Mouse (Mus musculus) heart, postnatal 0 days (tissue): ENCODE measurements around the gene Gstm2. TPM values are rescaled to one million over a fixed set of nuclear protein-coding genes. Genes with fewer than 3 reads are reported as not detected.
"Not testable (repeated sequence)": the region's sequence is repeated elsewhere in the genome, so short reads cannot be mapped to it uniquely, and the experiment has no call there.

Experiments
- ATAC-seq: fragments of 200-750 bp; cut with Nextera tagmentation; 2 replicates; pipeline ENCODE4 v1.8.0; 2017; ENCODE audit warnings: low read depth, moderate number of reproducible peaks, moderate library complexity; ENCODE audit not compliant: insufficient read depth
- DNase-seq: peaks from one replicate; pipeline ENCODE4 v3.0.0-alpha.2; 2016; ENCODE audit warnings: low spot score
- H3K27ac ChIP-seq: fragments of 300-500 bp; sonication (generic); 2 replicates; pipeline ENCODE4 v1.5.1; 2014; ENCODE audit warnings: low read depth, mild to moderate bottlenecking
- H3K27me3 ChIP-seq: fragments of 300-500 bp; sonication (generic); 2 replicates; pipeline ENCODE4 v1.6.1; 2014; ENCODE audit warnings: low read length, mixed read lengths; ENCODE audit not compliant: control insufficient read depth, insufficient read depth
- H3K36me3 ChIP-seq: fragments of 300-500 bp; sonication (generic); replicated peaks from 2 replicates; pipeline ENCODE4 v1.6.1; 2014; ENCODE audit warnings: low read length, mixed read lengths; ENCODE audit not compliant: control insufficient read depth, insufficient read depth
- H3K4me1 ChIP-seq: fragments of 300-500 bp; sonication (generic); 2 replicates; pipeline ENCODE4 v1.6.1; 2014; ENCODE audit warnings: antibody characterized with exemption; ENCODE audit not compliant: control insufficient read depth, insufficient read depth
- H3K4me2 ChIP-seq: fragments of 300-500 bp; sonication (generic); 2 replicates; pipeline ENCODE4 v1.6.1; 2014; ENCODE audit warnings: low read depth, mild to moderate bottlenecking, low read length, moderate library complexity
- H3K4me3 ChIP-seq: fragments of 300-500 bp; sonication (generic); 2 replicates; pipeline ENCODE4 v1.5.1; 2014; ENCODE audit warnings: low read depth, low read length
- H3K9ac ChIP-seq: fragments of 300-500 bp; sonication (generic); replicated peaks from 2 replicates; pipeline ENCODE4 v1.6.1; 2014; ENCODE audit warnings: low read depth, low read length, mixed read lengths
- H3K9me3 ChIP-seq: fragments of 300-500 bp; sonication (generic); replicated peaks from 2 replicates; pipeline ENCODE4 v1.6.1; 2016; ENCODE audit warnings: low read length; ENCODE audit not compliant: control insufficient read depth
- CTCF ChIP-seq: IDR thresholded peaks from 2 replicates; pipeline ENCODE4 v1.5.1; 2016; ENCODE audit warnings: antibody characterized with exemption, control low read depth, low read depth
- EP300 ChIP-seq: IDR thresholded peaks from 2 replicates; pipeline ENCODE4 v1.6.1; 2016; ENCODE audit warnings: antibody characterized with exemption, low read depth
- WGBS: fragments of 180-500 bp; shearing (Covaris S2); extraction: QIAGEN DNeasy Blood & Tissue Kit; methylation state at CpG from one replicate; pipeline ENCODE4 v1.1.7; 2014; 5-methylcytosine and 5-hydroxymethylcytosine counted together
- polyA plus RNA-seq: library from polyadenylated mRNA; unstranded; fragments of >200 nt; fragmentation: Nextera tagmentation; extraction: Ambion mirVana; gene quantifications from 2 replicates; pipeline ENCODE4 v1.2.1, GENCODE M21; 2015
- total RNA-seq: library from RNA; depleted of rRNA; stranded (reverse); fragments of >200 nt; gene quantifications from 2 replicates; pipeline ENCODE4 v1.2.3, GENCODE M21; 2014; ENCODE audit warnings: low replicate concordance

Gene Gstm2
- total and polyA plus RNA-seq, 2 experiments from 2014 or later, result 69.6 to 97.9 TPM

DNA sequence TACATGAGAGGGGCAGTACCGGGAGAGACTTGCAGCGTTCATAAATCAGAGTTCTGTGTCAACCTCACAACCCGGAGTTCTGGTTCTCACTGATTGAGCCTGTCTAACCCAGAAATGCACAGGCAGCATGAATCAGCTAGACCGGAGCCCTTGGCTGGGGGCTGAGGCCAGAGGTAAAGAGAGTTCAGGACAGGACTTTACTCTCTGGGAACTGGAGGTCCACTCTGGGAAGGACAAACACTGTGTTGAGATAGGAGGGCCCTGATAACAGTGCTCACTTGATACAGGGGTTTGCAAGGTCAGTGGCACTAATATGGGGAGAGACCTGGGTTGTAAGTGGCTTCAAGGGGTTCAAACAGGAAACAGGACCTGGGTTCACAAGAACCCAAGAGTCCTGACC lies 39.1 kb upstream of the Gstm2 start:
- no peak overlapping the region for H3K27ac ChIP-seq
- DNase-seq (no peak), ATAC-seq (no peak)
- H3K9ac ChIP-seq, result no peak overlapping the region
- no peak for TF ChIP-seq EP300
- no peak for TF ChIP-seq CTCF
- no peaks in the 10 kb centered on the region for H3K27me3 ChIP-seq
- H3K4me2 ChIP-seq, result no peak overlapping the region
- no peaks in the 10 kb centered on the region for H3K4me1 ChIP-seq
- H3K4me3 ChIP-seq, result no peak overlapping the region
- no peaks in the 10 kb centered on the region for H3K9me3 ChIP-seq
- H3K36me3 ChIP-seq, result no peaks in the 10 kb centered on the region
- WGBS, result 68% methylated on average over 4 of the region's 4 CpGs

DNA sequence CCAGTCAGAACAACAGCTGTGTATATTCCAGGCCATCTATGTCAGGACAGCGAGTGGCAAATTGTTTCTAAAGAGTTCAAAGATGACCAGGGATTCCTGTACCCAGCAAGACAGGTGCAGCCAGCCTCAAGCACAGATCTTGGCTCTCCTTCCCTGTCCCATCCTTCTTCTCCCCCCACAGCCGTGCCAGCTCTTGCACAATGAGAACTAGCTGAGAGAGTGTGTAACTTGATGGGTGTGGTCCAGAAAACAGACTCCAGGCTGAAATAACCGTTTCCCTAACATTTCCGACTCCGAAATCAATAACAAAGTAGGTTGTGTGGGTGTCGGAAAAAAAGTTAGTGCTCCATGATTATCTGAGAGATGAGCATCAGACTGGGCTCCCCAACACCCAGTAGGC lies 36.4 kb upstream of the Gstm2 start:
- no peaks in the 10 kb centered on the region for H3K27me3 ChIP-seq
- H3K4me2 ChIP-seq, result no peak overlapping the region
- H3K36me3 ChIP-seq, result no peaks in the 10 kb centered on the region
- no peak overlapping the region for H3K9ac ChIP-seq
- H3K27ac ChIP-seq, result no peak overlapping the region
- H3K4me1 ChIP-seq, result 0 out of 2 replicates have a peak, but pooled peaks cover 5% of the 10 kb centered on the region
- 71% methylated on average over 6 of the region's 6 CpGs for WGBS
- H3K9me3 ChIP-seq, result no peaks in the 10 kb centered on the region
- DNase-seq (no peak), ATAC-seq (no peak)
- no peak overlapping the region for H3K4me3 ChIP-seq
- TF ChIP-seq EP300 (no peak), CTCF (no peak)

GRCm38 (mm10) chr3:108020351-108021022 lies 34.2 kb upstream of the Gstm2 start:
- WGBS, result 38% methylated on average over 11 of the region's 11 CpGs
- H3K4me3 ChIP-seq, ATAC-seq: not testable (repeated sequence)

GRCm38 (mm10) chr3:108019226-108019625 lies 33.0 kb upstream of the Gstm2 start:
- Histone ChIP-seq H3K27ac (peak overlapping the region; percentile 98), H3K4me1 (peaks cover 11% of the 10 kb centered on the region; the same call in 1 of the 2 replicates)
- 42% methylated on average over 3 of the region's 3 CpGs for WGBS
- H3K4me3 ChIP-seq, H3K9me3 ChIP-seq, H3K9ac ChIP-seq, H3K4me2 ChIP-seq, H3K36me3 ChIP-seq, ATAC-seq, H3K27me3 ChIP-seq: not testable (repeated sequence)
- DNase-seq, result peak; percentile 29

More at GRCm38 (mm10) chr3:108020351-108021022, 34.2 kb upstream of the Gstm2 start:
- H3K9me3 ChIP-seq, H3K9ac ChIP-seq, H3K27ac ChIP-seq, H3K27me3 ChIP-seq, DNase-seq, H3K4me2 ChIP-seq, H3K36me3 ChIP-seq: not testable (repeated sequence)
- H3K4me1 ChIP-seq, result peaks cover 11% of the 10 kb centered on the region; the same call in 1 of the 2 replicates

DNA sequence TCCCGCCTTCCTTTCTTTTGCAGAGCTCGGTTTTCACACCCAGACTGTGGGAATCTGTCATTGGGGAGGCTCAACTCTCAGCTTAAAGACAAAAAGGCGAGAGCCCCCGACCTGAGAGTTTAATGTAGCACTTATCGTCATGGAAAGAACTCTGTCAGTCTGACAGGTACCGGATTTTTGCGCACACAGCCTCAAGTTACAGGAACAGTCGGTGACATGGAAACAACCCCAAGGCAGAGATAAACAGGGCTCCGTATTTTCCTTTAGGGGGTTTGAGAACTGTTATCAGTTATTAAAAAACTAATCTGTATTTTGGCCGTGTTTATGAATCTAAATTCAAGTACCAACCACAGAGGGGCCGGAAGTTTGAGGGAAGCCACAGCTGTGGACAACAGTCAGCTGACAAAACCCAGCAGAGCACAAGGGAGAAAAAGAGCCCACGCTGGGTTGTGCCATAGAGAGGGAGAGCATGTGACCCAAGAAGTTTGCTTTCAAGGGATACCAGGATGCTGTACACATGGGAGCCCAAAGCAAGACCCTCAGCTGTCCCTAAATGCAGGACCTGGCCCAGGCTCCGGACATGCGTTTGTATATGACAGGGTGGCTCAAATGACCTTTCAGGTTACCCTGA lies 32.1 kb upstream of the Gstm2 start:
- no peaks in the 10 kb centered on the region for H3K9me3 ChIP-seq
- no peak for TF ChIP-seq CTCF
- no peak for TF ChIP-seq EP300
- peak overlapping the region; percentile 45 for H3K9ac ChIP-seq
- no peaks in the 10 kb centered on the region for H3K36me3 ChIP-seq
- DNase-seq (peak; percentile 43), ATAC-seq (peak; percentile 1; the same call in 1 of the 2 replicates)
- H3K27ac ChIP-seq, result peak overlapping the region; percentile 98
- peak overlapping the region; percentile 71 for H3K4me2 ChIP-seq
- peaks cover 18% of the 10 kb centered on the region; the same call in 1 of the 2 replicates for H3K4me1 ChIP-seq
- H3K27me3 ChIP-seq, result no peaks in the 10 kb centered on the region
- peak overlapping the region; percentile 48 for H3K4me3 ChIP-seq
- WGBS, result 14% methylated on average over 14 of the region's 14 CpGs
